Mouse (Mus musculus) heart, adult 2 months (tissue): Measurements from ENCODE around the gene Cysrt1.

Source experiments
- CTCF ChIP-seq: fragments of 200-600 bp; IDR thresholded peaks from 2 replicates; pipeline ENCODE4 v1.8.1; 2022; ENCODE audit warnings: antibody characterized with exemption, mild to moderate bottlenecking, moderate library complexity
- EP300 ChIP-seq: fragments of 200-500 bp; IDR thresholded peaks from 2 replicates; pipeline ENCODE4 v1.6.1; 2011; ENCODE audit warnings: low read depth, low read length, control low read depth; ENCODE audit not compliant: insufficient read depth
- POLR2A ChIP-seq: fragments of 200-500 bp; IDR thresholded peaks from 2 replicates; pipeline ENCODE4 v1.6.1; 2011; ENCODE audit warnings: mild to moderate bottlenecking, low read depth, low read length, control low read depth; ENCODE audit not compliant: insufficient read depth

DNA sequence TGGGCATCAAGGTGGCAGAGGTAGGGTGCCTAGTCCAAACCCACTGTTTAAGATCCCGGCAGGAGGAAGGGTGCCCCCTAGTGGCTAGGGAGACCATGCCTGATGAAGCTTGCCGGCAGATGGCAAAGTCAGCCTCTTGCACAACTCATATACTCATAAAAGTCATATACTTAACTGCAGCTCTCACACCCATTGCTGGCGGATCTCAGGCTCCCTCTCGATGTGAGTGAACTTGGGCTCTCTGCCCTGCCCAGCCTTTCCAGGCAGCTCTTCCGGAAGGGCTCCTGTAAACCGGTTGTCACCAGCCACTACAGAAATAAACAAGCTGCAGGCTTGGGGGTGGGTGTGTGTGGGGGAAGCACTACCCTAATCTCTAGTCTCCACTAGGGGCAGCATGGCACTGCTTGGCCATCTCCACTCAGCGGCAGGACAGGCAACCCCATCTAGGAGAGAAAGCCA is 13.8 kb downstream of the Cysrt1 start:
- TF ChIP-seq CTCF: peak; percentile 83
- TF ChIP-seq POLR2A: no peak
- peak; percentile 63; the same call in 1 of the 2 replicates for TF ChIP-seq EP300
